Mouse (Mus musculus) gastrocnemius, postnatal 25 days (tissue): ENCODE results near the gene Ap3d1. TPM values are rescaled to one million over a fixed set of nuclear protein-coding genes. Genes with fewer than 3 reads are reported as not detected.

ENCODE experiments used
- DNase-seq: peaks from one replicate; pipeline ENCODE4 v3.0.0; 2022
- total RNA-seq, 2 experiments: library from RNA; stranded (reverse); gene quantifications; 1 replicate in 1 of 2; 2 replicates in 1 of 2; pipeline ENCODE4 v1.2.3; 2021

Gene Ap3d1
- total RNA-seq, 2 experiments from 2014 or later, result 22.1 to 25.0 TPM

DNA sequence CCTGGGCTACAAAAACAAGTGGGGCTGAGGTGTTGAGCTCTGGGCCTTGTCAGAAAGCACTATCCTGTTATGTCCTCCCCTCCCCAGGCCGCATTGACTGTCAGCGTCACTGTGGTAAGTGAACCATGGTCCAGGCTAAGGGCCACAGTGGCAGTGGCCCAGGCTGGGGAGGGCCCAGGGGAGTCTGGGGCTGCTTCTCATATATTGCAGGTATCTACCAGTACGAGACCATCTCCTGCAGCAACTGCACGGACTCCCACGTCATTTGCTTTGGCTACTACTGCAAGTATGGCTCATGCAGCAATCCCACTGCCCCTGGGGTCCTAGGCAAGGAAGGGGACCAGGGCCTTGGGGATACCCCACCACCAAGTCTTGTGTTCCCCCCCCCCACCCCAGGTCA, 38.4 kb downstream of the Ap3d1 start:
- no peak for DNase-seq

DNA sequence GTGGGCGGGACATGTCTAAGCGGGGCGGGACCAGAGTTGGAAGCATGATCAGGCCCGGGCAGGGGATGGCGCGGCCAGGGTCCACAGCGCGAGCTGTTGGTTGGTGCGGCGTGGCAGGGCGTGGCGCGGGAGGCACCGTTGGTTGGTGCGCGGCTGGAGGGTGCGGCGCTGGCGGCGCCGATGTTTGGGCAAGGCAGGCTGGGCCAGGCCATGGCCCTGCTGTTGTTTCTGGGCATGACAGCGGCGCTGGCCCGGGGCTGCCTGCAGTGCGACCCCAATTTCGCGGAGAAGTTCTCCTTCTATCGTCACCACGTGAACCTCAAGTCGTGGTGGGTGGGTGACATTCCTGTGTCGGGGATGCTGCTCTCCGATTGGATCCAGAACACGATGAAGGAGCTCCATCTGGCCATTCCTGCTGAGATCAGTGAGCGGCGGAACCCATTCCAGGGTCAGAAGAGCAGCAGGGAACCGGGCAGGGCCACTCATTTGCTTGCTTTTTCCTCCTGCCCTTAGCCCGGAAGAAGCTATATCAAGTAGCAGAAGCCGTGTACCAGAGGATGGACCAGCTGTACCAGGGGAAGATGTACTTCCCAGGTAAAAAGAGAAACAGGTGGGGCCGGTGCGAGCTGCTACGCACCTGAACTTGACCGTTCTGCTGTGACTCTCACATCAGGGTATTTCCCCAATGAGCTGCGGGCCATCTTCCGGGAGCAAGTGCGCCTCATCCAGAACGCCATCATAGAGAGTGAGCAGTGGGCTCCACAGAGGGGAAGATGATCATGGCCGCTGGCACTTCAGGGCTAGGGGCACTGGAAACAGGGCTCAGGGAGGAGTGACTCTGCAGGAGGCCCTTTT, 39.3 kb downstream of the Ap3d1 start:
- peak; percentile 96 for DNase-seq

DNA sequence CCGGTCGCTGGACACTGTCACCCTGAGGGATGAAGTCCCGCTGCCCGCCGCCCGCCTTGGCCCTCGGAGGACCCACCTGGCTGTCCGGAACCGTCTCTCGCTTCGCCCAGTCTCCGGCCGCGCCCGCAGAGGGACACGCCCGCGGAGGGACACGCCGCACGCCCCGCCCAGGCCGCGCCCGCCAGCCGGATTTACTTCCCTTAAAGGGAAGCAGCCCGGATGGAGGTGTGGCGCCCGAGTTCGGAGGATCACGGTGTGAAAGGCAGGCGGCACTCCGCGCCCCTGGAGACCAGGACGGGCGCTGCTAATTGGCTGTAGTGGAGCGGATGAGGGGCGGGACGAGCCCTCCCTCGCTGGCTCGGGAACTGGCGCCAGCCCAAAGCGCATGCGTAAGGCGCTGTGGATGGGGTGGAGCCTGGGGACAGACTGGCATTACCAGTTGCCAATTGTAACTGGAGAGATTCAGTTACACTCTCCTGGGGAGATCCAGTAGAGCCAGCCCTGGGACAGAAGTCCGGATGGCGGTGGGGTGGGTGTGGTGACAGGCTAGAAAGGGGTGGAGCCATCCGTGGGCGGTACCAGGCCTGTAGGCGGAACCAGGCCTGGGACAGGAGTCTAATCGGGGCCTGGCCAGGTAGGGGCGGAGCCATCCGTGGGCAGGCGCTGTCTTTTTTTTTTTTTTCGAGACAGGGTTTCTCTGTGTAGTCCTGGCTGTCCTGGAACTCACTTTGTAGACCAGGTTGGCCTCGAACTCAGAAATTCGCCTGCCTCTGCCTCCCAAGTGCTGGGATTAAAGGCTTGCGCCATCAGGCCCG, 40.1 kb downstream of the Ap3d1 start, which contains the start of the genes Mob3a and Izumo4:
Gene Mob3a (minus strand): TSS at position 257 of the 815 bp plus-strand sequence.
Gene Izumo4 (plus strand): TSS at position 464 of the 815 bp plus-strand sequence.
- peak; percentile 100 for DNase-seq

DNA sequence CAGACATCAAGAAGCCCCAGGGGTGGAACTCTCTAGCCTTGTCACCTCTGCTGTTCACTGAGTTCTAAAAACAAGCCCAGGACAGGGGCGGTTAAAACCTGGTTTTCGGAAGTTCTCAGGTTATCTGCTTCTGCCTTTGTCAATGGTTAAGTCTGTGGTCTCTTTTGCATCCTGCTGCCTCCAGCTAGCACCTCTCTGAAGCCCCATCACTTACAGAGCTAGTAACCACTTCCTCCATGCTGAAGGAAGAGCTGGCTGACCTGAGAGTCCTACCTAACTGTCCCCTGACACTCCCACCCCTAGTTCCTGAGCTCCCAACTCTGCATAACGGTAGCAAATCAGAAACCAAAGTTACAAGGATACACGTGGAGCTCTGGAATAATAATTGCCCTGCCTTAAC, 41.3 kb downstream of the Ap3d1 start:
- DNase-seq, result no peak

DNA sequence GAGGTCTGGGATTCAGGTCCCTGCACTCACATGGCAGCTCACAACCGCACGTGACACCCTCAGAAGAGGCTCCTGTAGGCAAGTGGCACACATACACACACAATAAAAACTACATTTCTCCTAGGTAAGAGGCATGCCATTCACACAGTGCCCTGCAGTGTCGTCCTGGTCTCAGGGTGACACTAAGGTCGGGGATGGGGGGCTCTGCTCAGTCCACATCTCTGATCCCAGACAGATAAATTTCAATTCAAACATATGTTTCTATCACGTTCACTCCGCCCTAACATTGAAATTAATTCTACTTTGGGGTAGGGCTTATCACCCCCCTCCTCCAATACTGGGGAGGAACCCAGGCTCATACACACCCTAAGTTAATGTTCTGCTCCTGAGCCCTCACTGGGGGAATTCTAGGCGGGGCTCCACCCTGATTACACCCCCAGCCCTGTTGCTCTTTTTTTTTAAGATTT, 42.0 kb downstream of the Ap3d1 start:
- no peak for DNase-seq

DNA sequence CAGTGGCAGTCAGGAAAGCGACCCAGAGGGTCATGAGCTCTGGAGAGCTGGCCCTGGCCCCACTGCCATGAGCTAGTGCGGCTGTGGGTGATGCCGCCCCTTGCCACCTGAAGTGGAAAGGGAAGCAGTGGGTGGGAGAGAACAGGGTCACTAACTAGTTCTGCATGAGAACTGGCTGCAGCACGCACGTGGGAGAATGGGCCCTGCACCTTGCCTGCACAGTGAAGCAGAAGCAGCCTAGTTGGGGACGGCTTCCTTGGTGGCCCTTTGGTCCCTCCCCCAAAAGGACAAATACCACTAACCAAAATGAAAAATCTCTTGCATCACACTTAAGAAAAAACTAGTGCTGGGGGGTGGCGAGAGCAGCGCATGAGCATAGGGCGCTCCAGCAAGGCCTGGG, 43.5 kb downstream of the Ap3d1 start:
- DNase-seq, result no peak

DNA sequence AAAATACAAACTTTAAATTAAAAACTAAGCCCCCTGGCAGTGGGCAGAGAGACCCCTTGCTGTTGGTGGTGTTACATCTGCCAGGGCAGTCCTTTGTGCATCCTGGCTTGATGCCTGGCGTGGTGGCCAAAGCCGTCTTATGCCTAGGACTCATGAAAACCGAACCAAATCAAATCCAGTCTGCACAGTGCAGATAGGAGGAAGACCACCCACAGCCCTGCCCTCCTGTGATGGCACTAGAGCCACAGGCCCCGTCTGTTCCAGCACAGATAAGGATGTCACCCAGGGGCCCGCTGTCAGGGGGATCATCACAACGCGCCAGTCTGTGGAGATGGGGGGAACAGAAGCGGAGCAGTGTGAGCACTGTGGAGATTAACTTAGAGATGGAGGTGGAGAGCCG, 44.3 kb downstream of the Ap3d1 start:
- no peak for DNase-seq

DNA sequence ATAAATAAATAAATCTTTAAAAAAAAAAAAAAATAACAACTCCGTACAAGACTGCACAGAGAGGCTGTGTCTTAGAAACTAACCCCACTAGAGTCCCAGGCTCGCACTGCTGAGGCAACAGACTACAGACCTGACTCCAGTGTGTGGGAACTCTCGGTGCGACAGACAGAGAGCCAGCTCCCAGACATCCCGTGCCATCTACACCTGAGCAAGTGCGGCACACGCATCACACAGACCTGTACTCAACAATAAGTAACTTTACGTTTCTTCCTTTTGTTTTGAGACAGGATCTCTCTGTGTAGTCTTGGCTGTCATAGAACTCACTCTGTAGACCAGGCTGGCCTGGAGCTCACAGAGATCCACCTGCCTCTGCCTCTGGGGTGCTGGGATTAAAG, 44.7 kb downstream of the Ap3d1 start:
- no peak for DNase-seq

DNA sequence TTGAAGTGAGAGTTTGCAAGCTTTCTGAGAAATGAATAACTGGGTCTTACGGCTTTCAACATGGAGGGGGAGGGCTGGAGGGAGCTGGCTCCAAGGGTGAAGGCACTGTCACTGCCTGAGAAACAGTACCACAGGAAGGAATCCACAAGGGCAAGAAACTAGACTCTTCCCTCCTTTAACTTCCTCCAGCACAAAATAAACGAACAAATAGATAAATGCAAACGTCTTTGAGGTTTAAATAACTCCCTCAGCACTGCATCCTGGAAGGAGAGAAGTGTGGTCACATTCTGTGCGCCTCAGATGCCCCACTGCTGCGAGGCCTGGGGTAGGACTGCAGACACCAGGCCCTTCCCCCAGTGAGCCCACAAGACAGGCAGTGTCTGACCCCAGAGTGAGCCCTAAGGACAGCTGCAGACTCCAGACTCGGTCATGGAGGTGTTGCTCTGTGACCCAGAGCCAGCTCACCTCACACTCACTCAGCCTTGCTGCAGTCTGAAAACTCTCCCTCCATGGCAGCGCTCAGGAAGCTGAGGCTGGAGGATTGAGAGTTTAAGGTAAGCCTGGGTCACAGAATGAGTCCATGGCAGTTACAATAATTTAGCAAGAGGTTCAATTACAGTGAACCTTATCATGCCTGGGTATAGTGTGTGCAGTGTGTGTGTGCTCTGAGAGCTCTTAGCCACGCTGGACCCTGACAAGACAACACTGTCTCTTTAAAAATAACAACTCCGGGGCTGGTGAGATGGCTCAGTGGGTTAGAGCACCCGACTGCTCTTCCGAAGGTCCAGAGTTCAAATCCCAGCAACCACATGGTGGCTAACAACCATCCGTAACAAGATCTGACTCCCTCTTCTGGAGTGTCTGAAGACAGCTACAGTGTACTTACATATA, 45.3 kb downstream of the Ap3d1 start:
- no peak for DNase-seq

DNA sequence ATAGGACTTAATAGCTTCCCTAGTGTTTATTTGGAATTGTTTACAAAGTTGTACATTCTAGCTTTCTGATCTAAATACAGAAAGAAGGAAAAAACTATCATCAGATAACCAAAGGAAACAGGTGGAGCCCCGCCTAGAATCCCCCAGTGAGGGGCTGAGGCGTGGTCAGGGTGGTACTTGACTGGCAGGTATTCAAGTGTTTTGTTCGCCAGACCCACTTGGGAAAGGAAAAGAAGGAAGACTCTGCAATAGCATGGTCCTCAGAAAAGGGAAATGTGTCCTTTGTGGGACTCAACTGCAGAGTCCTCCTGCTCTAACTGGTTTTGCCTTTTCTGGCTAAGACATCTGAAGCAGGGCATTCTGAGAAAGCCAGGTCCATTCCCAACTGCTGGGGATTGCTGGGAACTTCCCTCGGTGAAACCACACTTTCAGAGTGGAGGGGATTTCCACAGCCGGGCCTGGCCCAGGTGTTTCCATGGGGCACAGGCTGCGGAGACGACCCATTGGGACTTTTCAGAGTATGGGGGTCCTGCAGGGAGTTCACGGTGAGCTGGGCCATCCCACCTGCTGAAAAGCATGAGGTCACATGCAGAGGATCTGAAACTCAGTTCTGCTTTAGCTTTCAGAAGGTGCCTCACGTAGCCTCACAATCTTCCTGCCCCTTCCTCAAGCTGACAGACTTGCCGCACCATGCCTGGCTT, 46.1 kb downstream of the Ap3d1 start:
- no peak for DNase-seq

DNA sequence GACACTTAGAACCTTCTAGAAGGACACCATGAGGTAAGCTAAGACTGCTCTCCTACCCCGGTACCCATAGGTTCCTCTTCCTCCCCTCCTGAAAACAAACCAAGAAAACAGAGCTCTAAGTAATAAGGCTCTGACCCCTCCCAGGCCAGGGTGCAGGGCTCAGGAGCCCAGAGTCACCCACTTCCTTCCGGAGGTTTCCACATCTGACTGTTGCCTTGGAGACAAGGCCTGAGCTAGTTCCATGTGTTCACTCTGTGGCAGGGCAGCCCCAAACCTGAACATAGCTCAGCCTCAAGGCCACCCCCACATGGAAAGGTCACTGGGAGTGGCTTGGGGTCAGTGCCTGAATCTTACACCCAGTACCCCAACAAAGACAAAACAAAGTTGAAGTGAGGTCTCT, 46.9 kb downstream of the Ap3d1 start:
- peak; percentile 56 for DNase-seq

DNA sequence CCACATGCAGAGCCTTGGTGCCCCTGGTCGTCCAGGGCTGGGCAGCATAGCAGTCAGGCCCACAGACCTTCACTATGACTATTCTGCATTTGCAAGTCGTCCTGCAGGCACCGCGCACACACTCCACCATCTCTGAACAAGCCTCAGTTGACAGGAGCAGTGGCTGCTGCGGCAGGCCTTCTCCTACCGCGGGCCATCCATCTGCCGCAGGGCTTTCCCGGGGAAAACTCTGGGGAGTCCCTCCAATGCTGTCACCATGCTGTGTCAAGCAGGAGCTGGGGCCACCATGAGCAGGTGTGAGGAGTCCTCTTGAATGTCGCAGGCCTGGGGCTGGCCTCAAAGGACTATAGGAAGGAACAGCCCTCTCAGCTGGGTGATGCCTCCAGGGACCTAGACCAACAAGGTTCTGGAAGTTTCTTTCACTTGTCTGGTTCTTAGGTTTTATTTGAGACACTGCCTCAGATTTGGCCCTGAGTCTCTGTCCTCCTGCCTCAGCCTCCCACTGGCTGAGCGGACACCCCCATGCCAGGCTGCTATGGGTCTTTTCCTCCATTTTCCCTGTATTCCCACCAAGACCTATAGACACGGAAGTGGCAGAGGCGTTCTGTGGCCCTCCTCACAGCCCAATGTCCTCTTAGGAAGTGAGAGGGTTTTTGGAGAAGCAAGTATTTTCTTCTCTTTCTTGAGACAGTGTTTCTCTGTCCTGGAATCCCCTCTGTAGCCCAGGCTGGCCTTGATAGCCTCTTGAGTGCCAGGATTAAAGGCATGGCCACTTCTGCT, 47.7 kb downstream of the Ap3d1 start:
- DNase-seq, result no peak

DNA sequence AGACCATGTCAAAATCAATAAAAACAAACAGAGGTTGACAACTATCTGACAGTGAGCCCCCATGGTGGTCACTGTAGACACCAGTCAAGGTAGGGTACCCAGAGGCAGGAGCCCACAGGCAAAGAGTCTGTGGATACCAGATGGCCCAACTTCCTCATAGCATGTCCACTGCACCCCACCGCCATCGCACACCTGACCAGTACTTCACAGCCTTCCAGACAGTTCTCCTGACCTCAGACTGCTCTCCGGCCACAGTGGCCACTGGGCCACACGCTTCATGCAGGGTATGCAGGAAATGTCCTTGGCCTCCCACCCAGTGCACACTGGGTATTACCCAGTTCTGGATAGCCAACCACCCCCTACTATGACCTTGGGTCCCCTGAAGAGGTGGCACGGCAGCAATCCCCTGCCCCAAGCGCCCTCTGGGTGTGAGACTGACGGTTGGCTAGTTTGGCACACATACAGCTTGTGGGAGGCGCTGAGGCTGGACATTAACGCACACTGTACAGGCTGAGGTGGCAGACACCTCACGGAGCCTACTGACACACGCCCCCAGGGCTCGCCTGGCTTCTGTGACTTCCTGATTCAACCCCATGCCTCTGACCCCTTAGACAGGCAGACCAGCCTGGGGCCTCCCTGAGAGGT, 48.5 kb downstream of the Ap3d1 start:
- no peak for DNase-seq

DNA sequence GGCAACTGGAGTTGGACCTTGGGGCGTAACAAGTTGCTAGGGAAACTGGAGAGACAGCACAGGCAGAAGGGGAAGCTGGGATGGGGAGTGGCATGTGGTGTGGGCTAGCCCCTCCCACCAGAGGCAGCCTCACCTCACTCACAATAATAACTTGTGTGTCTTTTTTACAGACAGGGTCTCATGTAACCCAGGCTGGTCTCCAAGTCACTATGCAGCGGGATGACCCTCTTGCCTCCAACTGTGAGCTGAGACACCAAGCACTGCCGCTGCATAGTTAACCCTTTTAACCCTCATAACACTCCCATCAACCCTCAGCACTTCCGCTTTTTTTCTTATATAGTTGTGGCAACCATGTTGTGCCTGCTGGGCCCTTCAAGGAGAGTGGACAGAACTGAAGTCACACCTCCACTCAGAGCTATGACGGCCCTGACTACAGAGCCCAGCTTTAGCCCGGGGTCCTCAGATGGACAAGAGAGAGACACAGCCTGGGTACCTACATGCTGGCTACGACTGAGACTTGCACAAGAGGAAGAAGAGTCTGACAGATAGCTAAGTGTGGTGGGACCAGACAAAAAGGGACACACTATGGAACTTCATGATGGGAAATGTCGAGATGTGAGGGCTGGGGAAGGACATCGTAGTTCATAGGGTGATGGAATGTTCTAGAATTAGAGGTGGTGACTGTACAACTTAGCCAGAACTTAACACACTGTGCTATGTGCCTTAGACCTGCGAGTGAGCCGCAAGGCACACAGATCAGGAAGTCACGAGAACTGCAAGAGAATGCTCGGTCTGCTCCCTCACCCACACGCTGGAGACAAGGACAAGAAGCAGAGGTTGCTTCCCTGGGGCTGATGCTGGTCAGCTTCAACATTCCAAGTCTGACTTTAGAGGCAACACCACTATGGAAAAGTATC, 49.6 kb downstream of the Ap3d1 start:
- DNase-seq, result no peak

DNA sequence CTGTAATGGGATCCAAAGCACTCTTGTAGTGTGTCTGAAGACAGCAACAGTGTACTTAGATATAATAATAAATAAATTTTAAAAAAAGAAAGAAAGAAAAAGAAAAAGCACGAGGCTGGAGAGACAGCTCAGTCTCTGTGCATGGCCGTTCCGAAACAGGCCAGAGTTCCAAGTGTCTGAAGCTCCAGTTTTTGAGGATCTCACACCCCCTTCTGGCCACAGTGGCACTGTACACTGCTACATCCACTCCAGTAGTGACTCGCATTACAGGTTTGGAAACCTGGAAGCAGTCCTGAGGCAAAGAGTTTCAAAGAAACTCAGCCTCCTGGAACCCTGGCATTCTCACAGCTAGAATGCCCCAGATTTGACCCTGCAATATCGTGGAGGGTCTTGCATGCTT, 54.2 kb downstream of the Ap3d1 start:
- peak; percentile 60 for DNase-seq

DNA sequence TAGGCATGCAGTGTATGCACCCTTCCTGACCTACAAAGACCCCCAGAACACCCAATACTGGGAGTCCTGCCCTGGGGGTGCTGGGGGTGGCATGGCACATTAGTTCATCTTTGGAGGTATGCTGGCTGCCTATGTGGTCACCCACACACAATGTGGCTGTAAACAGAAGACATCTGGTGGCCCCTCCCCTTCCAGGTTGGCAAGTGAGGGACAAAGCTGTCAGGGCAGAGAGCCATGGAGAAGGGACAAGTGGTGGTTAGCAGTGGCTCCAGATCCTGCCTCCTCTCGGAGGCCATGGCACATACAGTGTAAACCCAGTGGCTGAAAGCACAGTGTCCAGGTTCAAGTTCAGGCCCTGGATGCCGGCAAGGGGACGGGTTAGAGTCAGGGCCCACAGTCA, 55.4 kb downstream of the Ap3d1 start:
- DNase-seq, result no peak

DNA sequence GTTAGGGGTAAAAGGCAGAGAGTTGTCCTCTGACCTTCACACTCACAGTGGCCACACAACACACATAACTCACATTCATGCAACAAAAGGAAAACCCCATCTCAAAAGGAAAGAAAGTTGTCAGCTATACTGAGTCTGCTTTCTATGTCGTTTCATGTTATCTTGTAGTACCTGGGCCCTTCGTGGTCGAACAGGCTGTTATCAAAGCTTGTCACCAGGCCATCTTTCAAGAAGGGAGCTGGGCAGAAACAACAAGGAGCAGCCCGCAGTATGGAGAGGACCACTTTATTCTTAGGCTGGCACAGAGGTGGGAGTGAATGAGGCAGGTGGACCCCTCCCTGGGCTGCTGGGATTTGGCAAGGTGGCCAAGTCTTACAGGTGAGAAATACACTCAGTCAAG, 57.1 kb downstream of the Ap3d1 start:
- no peak for DNase-seq

DNA sequence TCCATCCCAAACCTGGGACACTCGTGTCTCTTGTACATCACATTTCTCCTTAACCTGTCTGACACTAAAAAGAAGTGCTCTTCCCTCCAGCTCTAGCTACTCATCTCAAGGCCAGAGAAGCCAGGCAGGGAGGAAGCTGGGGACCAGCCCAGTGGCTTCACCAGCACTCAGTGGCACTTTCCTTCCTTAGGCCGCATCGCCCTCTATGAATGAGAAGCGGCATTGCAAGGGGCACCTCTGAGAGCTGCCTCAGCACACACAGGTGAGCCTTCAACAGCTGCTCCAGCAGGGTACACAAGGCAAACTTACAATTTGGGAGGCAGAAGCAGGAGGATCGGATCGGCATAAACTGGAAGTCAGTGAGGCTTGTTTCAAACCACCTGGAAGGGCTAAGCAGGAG, 57.9 kb downstream of the Ap3d1 start:
- DNase-seq, result peak; percentile 59

DNA sequence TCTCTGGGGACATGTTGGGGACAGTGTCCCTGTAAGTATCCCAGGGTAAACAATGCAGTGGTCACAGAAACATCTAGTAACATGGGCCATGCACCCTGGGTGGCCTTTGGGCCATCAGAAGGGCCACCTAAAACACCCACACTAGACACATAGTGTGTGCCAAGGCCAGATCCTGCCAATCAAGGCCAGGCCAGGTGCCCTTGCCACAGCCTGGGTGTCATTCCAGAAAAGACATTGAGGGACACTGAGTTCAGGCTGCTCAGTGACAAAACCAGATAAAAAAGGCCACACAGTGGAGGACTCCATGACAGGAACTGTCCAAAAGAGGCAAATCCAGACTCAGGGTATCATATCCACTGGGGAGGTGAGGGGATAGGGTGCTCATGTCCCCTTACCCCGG, 58.4 kb downstream of the Ap3d1 start:
- DNase-seq, result no peak
